Mouse (Mus musculus) layer of hippocampus, adult 9-11 months (tissue): ENCODE measurements around the gene Zfp128.
"Not testable (repeated sequence)": the region's sequence is repeated elsewhere in the genome, so short reads cannot be mapped to it uniquely, and the experiment has no call there.

Experiments used
- DNase-seq: peaks from one replicate; pipeline ENCODE4 v3.0.0; 2022

Zfp128 gene

GRCm38 (mm10) chr7:12922729-12923128, 41.8 kb downstream of the Zfp128 start:
- DNase-seq = no peak

DNA sequence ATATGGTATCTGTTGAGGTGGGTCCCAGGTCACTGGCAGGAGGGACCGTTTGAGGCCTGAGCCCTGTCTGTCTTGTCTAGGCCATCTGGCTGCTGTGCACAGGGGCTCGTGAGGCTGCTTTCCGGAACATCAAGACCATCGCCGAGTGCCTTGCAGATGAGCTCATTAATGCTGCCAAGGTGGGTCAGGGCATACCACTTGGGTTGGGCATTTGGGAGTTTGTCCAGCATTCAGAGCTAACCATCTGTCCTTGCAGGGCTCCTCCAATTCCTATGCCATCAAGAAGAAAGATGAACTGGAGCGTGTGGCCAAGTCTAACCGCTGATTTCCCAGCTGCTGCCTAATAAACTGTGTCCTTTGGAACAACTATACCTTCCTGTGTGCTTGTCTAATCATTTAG, 45.3 kb downstream of the Zfp128 start:
- DNase-seq = no peak

DNA sequence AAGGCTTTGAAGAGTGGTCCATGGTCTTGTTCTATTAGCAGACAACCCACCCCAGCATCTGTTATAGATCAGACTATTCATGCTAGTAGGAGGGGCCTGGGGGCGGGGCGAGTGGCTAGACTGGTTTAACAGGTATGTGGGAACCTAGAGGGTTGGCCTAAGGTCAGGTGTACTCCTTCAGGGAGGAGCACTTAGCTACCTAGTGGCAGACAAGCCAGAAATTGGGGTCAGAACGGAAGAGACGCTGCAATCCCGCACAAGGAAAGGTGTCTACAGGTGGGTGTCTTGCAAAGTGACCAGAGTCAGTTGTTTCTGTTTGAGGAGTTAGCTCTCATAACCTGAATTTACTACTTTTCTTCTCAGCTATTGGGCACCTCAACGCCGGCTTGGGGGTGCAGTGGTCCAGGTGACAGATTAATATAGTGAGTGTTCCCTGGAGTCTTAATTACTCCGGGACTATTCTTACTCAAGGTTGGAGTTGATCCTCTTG, 46.3 kb downstream of the Zfp128 start, which contains the start of gene Rnf225:
TSS of gene Rnf225 (plus strand) at position 226 of the 490 bp plus-strand sequence.
- DNase-seq = no peak

GRCm38 (mm10) chr7:12927693-12928589, 47.0 kb downstream of the Zfp128 start:
- peak; percentile 37 for DNase-seq

- no peak for DNase-seq
Measured at GRCm38 (mm10) chr7:12933615-12934140, 52.7 kb downstream of the Zfp128 start.

DNA sequence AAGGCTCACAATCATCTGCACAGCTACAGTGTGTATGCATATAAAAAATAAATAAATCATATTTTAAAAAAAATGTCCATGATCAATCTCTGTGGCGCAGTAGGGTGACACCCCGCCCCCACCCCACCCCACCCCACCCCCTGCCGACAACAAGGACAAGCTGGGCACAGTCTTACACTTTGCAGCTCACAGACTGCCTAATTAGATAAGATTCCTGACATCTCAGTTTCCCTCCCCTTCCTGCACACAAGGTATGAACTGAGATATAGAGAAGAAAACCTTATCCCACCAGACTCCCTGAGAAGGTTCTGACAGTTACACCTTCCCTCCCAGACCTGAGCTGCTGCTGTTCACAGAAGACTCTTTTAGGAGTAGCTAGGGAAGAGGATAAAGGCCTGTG, 53.8 kb downstream of the Zfp128 start:
- DNase-seq = no peak

- not testable (repeated sequence) for DNase-seq
Measured at GRCm38 (mm10) chr7:12937254-12937803, 56.4 kb downstream of the Zfp128 start.

- no peak for DNase-seq
Measured at GRCm38 (mm10) chr7:12940599-12940998, 59.6 kb downstream of the Zfp128 start.
